Mouse (Mus musculus): ENCODE results near the gene Heatr4. TPM values are rescaled to one million over a fixed set of nuclear protein-coding genes. Genes with fewer than 3 reads are reported as not detected.
A peak's percentile ranks its signal among the peaks of the same experiment; 100 is the strongest.
"Not testable (repeated sequence)": the region's sequence is repeated elsewhere in the genome, so short reads cannot be mapped to it uniquely, and the experiment has no call there.

The Heatr4 gene
- polyA plus RNA-seq, 1 experiment from 2014 or later: not detected

DNA sequence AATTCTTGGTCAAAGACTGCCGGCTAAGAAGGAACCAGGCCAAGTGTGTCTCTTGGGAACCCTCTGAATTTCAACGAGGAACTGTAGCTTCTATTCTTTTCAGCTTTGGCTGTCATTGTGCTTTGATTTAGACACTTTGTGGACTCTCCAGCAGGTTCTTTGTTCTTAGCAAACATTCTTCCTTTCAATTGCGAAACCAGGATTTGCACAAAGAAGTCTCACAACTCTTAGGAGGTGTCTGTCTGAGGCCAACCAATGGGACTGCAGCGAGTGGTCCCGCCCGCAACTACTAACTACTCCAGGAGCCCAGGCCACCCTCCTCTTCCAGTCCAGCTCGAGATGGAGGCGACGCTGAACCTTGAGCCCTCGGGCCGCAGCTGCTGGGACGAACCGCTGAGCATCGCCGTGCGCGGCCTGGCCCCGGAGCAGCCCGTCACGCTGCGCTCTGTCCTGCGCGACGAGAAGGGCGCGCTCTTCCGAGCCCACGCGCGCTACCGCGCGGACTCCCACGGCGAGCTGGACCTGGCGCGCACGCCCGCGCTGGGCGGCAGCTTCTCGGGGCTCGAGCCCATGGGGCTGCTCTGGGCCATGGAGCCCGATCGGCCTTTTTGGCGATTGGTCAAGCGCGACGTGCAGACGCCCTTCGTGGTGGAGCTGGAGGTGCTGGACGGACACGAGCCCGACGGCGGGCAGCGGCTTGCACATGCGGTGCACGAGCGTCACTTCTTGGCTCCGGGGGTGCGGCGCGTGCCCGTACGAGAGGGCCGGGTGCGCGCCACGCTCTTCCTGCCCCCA lies 24.7 kb upstream of the Heatr4 start, which contains the start of gene Acot1:
Acot1 (plus strand) TSS at position 320 of the 795 bp plus-strand sequence.
- DNase-seq (ENCODE audit: low spot score) (peak; percentile 80), ATAC-seq (replicated peaks; ENCODE audit: insufficient number of reproducible peaks, low FRiP score, low TSS enrichment, low read depth) (peak; percentile 93)
- H3K9ac ChIP-seq (replicated peaks; ENCODE audit: low read length): peak within 1 kb of the TSS; percentile 68
- H3K9me3 ChIP-seq (replicated peaks; ENCODE audit: control insufficient read depth, low read length); H3K27me3 ChIP-seq (ENCODE audit: control insufficient read depth, insufficient read depth, low read length); H3K27ac ChIP-seq (replicated peaks; ENCODE audit: low read depth, low read length); H3K4me1 ChIP-seq (ENCODE audit: control insufficient read depth, insufficient read depth, low read length); H3K36me3 ChIP-seq (replicated peaks; ENCODE audit: control insufficient read depth, insufficient read depth, low read depth, low read length): not testable (repeated sequence)
- peak within 1 kb of the TSS; percentile 31 for H3K4me2 ChIP-seq (ENCODE audit: low read depth, low read length)
- H3K4me3 ChIP-seq (ENCODE audit: low read depth, low read length): peak within 1 kb of the TSS; percentile 43
- WGBS: under 1% methylated on average over 49 of the region's 70 CpGs

DNA sequence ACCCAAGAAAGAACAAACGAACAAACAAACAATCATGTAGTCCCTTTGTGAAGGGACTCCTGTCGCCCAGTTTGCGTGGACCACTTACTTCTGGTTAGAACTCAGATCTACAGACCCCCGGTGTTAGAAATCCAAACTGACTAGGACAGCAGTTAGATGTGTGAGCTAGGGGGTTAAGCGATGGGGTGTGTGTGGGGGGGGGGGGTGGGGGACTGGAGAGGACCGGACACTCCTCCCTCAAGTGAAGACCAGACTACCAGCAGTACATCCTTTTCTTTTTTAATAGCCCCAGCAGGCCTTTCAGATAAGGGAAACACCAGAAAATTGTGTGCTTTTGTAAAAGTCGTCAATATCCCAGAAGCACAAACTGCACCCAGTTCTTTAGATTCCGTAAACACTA lies 24.1 kb upstream of the Heatr4 start:
- DNase-seq (ENCODE audit: low spot score): no peak
- no peak overlapping the region for H3K27ac ChIP-seq (replicated peaks; ENCODE audit: low read depth, low read length)
- H3K4me1 ChIP-seq (ENCODE audit: control insufficient read depth, insufficient read depth, low read length): no peaks in the 10 kb centered on the region
- no peaks in the 10 kb centered on the region for H3K36me3 ChIP-seq (replicated peaks; ENCODE audit: control insufficient read depth, insufficient read depth, low read depth, low read length)
- peak overlapping the region; percentile 31 for H3K4me2 ChIP-seq (ENCODE audit: low read depth, low read length)
- no peaks in the 10 kb centered on the region for H3K9me3 ChIP-seq (replicated peaks; ENCODE audit: control insufficient read depth, low read length)
- H3K4me3 ChIP-seq (ENCODE audit: low read depth, low read length): peak overlapping the region; percentile 43
- H3K9ac ChIP-seq (replicated peaks; ENCODE audit: low read length): peak overlapping the region; percentile 68
- no peaks in the 10 kb centered on the region for H3K27me3 ChIP-seq (ENCODE audit: control insufficient read depth, insufficient read depth, low read length)
- WGBS: 66% methylated on average over 8 of the region's 8 CpGs
- ATAC-seq (replicated peaks; ENCODE audit: insufficient number of reproducible peaks, low FRiP score, low TSS enrichment, low read depth): no peak

DNA sequence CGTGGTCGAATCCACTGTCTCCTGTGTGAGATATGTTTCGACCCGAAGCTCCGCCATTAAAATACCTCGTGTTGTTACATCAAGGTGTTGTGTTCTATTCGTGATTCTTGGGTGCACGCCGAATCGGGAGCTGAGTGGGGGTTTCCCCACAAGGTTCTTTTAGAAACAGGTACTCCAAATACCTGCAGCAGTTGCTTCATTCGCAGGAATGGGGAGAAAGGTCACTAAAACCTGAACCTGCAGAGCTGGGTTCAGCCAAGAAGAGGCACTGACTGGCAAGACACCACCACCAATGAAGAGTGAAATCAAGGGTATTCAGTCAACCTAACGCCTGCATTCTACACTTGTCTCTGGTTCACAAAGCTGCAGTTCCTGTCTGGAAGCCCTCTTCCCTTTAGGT lies 23.6 kb upstream of the Heatr4 start:
- no peak overlapping the region; the same call in 1 of the 2 replicates for H3K9ac ChIP-seq (replicated peaks; ENCODE audit: low read length)
- 90% methylated on average over 11 of the region's 12 CpGs for WGBS

DNA sequence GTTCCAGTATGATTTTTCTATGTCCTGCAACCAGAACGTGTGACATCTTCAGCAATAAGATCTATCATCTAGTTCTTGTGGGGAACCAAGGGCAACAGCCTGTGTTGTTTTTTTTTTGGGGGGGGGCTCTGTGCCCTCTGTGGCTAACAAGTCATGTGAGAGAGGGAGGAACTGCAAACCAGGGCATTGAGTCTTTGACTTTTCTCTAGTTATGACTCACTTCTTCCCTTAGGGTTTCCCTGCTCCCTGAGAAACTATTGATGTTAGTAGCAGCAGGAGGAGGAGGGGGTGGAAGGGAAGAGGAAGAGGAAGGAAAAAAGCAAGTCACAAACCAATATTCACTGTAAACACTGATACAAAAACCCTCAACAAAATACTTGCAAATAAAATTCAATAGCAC lies 19.2 kb upstream of the Heatr4 start:
- WGBS: 97% methylated on average over 1 of the region's 1 CpGs
- Histone ChIP-seq H3K27ac (replicated peaks; ENCODE audit: low read depth, low read length) (no peak overlapping the region), H3K4me3 (ENCODE audit: low read depth, low read length) (no peak overlapping the region), H3K27me3 (ENCODE audit: control insufficient read depth, insufficient read depth, low read length) (no peaks in the 10 kb centered on the region), H3K9ac (replicated peaks; ENCODE audit: low read length) (no peak overlapping the region), H3K4me1 (ENCODE audit: control insufficient read depth, insufficient read depth, low read length) (no peaks in the 10 kb centered on the region), H3K4me2 (ENCODE audit: low read depth, low read length) (no peak overlapping the region), H3K9me3 (replicated peaks; ENCODE audit: control insufficient read depth, low read length) (no peaks in the 10 kb centered on the region), H3K36me3 (replicated peaks; ENCODE audit: control insufficient read depth, insufficient read depth, low read depth, low read length) (no peaks in the 10 kb centered on the region)
- DNase-seq (ENCODE audit: low spot score): no peak
- no peak for ATAC-seq (replicated peaks; ENCODE audit: insufficient number of reproducible peaks, low FRiP score, low TSS enrichment, low read depth)

More for the DNA sequence above, 23.6 kb upstream of the Heatr4 start:
- ATAC-seq (replicated peaks; ENCODE audit: insufficient number of reproducible peaks, low FRiP score, low TSS enrichment, low read depth) (no peak), DNase-seq (ENCODE audit: low spot score) (no peak)
- Histone ChIP-seq H3K4me2 (ENCODE audit: low read depth, low read length) (no peak overlapping the region), H3K9me3 (replicated peaks; ENCODE audit: control insufficient read depth, low read length) (no peaks in the 10 kb centered on the region), H3K4me1 (ENCODE audit: control insufficient read depth, insufficient read depth, low read length) (no peaks in the 10 kb centered on the region), H3K4me3 (ENCODE audit: low read depth, low read length) (no peak overlapping the region), H3K27ac (replicated peaks; ENCODE audit: low read depth, low read length) (no peak overlapping the region), H3K27me3 (ENCODE audit: control insufficient read depth, insufficient read depth, low read length) (no peaks in the 10 kb centered on the region), H3K36me3 (replicated peaks; ENCODE audit: control insufficient read depth, insufficient read depth, low read depth, low read length) (no peaks in the 10 kb centered on the region)

DNA sequence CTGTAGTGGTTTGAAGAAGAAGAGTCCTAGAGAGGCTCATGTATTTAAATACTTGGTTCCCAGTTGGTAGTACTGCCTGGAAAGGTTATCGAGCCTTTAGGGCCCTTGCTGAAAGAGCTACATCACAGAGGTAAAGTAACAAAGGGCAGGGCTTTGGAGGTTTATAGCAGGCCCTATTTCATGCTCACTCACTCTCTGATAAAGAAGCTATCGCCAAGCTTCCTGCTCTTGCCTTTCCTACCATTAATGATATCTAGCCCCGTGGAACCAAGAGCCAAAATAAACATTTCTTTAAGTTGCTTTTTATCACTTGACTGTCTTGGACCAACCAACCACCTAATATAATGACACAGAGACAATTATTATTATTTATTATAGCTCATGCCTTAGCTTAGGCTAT lies 15.8 kb upstream of the Heatr4 start:
- no peak for DNase-seq (ENCODE audit: low spot score)
- Histone ChIP-seq H3K36me3 (replicated peaks; ENCODE audit: control insufficient read depth, insufficient read depth, low read depth, low read length) (no peaks in the 10 kb centered on the region), H3K27ac (replicated peaks; ENCODE audit: low read depth, low read length) (no peak overlapping the region), H3K27me3 (ENCODE audit: control insufficient read depth, insufficient read depth, low read length) (no peaks in the 10 kb centered on the region), H3K4me1 (ENCODE audit: control insufficient read depth, insufficient read depth, low read length) (no peaks in the 10 kb centered on the region; the same call in 1 of the 2 replicates), H3K4me3 (ENCODE audit: low read depth, low read length) (no peak overlapping the region), H3K9me3 (replicated peaks; ENCODE audit: control insufficient read depth, low read length) (no peaks in the 10 kb centered on the region), H3K9ac (replicated peaks; ENCODE audit: low read length) (no peak overlapping the region), H3K4me2 (ENCODE audit: low read depth, low read length) (no peak overlapping the region)
- ATAC-seq (replicated peaks; ENCODE audit: insufficient number of reproducible peaks, low FRiP score, low TSS enrichment, low read depth): no peak
- 91% methylated on average over 3 of the region's 3 CpGs for WGBS

- not testable (repeated sequence) for H3K9me3 ChIP-seq (replicated peaks; ENCODE audit: control insufficient read depth, low read length); DNase-seq (ENCODE audit: low spot score); H3K9ac ChIP-seq (replicated peaks; ENCODE audit: low read length); H3K4me2 ChIP-seq (ENCODE audit: low read depth, low read length); ATAC-seq (replicated peaks; ENCODE audit: insufficient number of reproducible peaks, low FRiP score, low TSS enrichment, low read depth); H3K36me3 ChIP-seq (replicated peaks; ENCODE audit: control insufficient read depth, insufficient read depth, low read depth, low read length); H3K4me3 ChIP-seq (ENCODE audit: low read depth, low read length); H3K27me3 ChIP-seq (ENCODE audit: control insufficient read depth, insufficient read depth, low read length); H3K27ac ChIP-seq (replicated peaks; ENCODE audit: low read depth, low read length); H3K4me1 ChIP-seq (ENCODE audit: control insufficient read depth, insufficient read depth, low read length)
- 82% methylated on average over 8 of the region's 8 CpGs for WGBS
These were observed 14.6 kb upstream of the Heatr4 start for GRCm38 (mm10) chr12:83999237-83999636.

GRCm38 (mm10) chr12:83998341-83999107 lies 13.9 kb upstream of the Heatr4 start:
- no peak for DNase-seq (ENCODE audit: low spot score)
- ATAC-seq (replicated peaks; ENCODE audit: insufficient number of reproducible peaks, low FRiP score, low TSS enrichment, low read depth): no peak
- no peak overlapping the region for H3K4me2 ChIP-seq (ENCODE audit: low read depth, low read length)
- no peaks in the 10 kb centered on the region; the same call in 1 of the 2 replicates for H3K4me1 ChIP-seq (ENCODE audit: control insufficient read depth, insufficient read depth, low read length)
- no peak overlapping the region for H3K9ac ChIP-seq (replicated peaks; ENCODE audit: low read length)
- WGBS: 65% methylated on average over 11 of the region's 11 CpGs
- no peaks in the 10 kb centered on the region for H3K27me3 ChIP-seq (ENCODE audit: control insufficient read depth, insufficient read depth, low read length)
- no peak overlapping the region for H3K27ac ChIP-seq (replicated peaks; ENCODE audit: low read depth, low read length)
- no peaks in the 10 kb centered on the region for H3K9me3 ChIP-seq (replicated peaks; ENCODE audit: control insufficient read depth, low read length)
- H3K36me3 ChIP-seq (replicated peaks; ENCODE audit: control insufficient read depth, insufficient read depth, low read depth, low read length): no peaks in the 10 kb centered on the region
- no peak overlapping the region for H3K4me3 ChIP-seq (ENCODE audit: low read depth, low read length)

- ATAC-seq (replicated peaks; ENCODE audit: insufficient number of reproducible peaks, low FRiP score, low TSS enrichment, low read depth): no peak
- Histone ChIP-seq H3K36me3 (replicated peaks; ENCODE audit: control insufficient read depth, insufficient read depth, low read depth, low read length) (no peaks in the 10 kb centered on the region), H3K9me3 (replicated peaks; ENCODE audit: control insufficient read depth, low read length) (no peaks in the 10 kb centered on the region), H3K9ac (replicated peaks; ENCODE audit: low read length) (no peak overlapping the region), H3K27ac (replicated peaks; ENCODE audit: low read depth, low read length) (no peak overlapping the region), H3K4me3 (ENCODE audit: low read depth, low read length) (no peak overlapping the region), H3K27me3 (ENCODE audit: control insufficient read depth, insufficient read depth, low read length) (no peaks in the 10 kb centered on the region), H3K4me1 (ENCODE audit: control insufficient read depth, insufficient read depth, low read length) (no peaks in the 10 kb centered on the region; the same call in 1 of the 2 replicates), H3K4me2 (ENCODE audit: low read depth, low read length) (no peak overlapping the region)
- 72% methylated on average over 2 of the region's 2 CpGs for WGBS
- no peak for DNase-seq (ENCODE audit: low spot score)
These were observed 12.6 kb upstream of the Heatr4 start for GRCm38 (mm10) chr12:83997221-83997620.

Data from embryonic facial prominence, embryonic 11.5 days (tissue).